Mouse (Mus musculus): Measurements from ENCODE around the gene Casc1.

- TF ChIP-seq POLR2A (IDR thresholded peaks at IDR 0.05; ENCODE audit: low read depth, low read length) (no peak), CTCF (conservative IDR thresholded peaks at IDR 0.05; ENCODE audit: insufficient read depth, insufficient read length, low read depth, low read length) (no peak)
Observed at GRCm38 (mm10) chr6:145224246-145224645, 13.4 kb upstream of the Casc1 start.
